Mouse (Mus musculus): ENCODE measurements around the gene Rpia.

DNA sequence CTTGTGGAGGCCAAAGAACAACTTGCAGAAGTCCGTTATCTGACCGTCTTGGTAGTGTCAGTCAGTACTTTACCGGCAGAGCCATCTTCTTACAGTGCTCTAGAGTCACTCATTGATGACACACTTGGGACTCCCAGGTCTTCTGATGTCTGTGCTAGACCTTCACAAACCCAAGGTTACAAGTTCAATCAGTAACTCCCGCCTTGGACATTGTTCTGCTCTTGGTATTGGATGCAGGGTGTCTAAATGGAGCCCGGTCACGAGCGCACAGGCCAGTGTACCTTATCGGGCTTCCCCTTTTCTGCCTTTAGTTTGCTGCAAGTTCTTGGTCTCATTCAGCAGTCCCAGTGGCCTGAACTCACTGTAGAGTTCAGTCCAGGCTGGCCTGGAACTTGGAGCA is 612 bp upstream of the Rpia start:
- TF ChIP-seq CHD2 (IDR thresholded peaks at IDR 0.05; ENCODE audit: low read depth, low read length): no peak
- TF ChIP-seq ZC3H11A (IDR thresholded peaks at IDR 0.05; ENCODE audit: borderline replicate concordance, low read depth, low read length): no peak
- no peak for TF ChIP-seq ZNF384 (IDR thresholded peaks at IDR 0.05; ENCODE audit: low read depth, low read length)
